Mouse (Mus musculus): ENCODE measurements around the gene Nsun5. TPM values are rescaled to one million over a fixed set of nuclear protein-coding genes. Genes with fewer than 3 reads are reported as not detected.

Nsun5 gene
- polyA plus RNA-seq, 2 experiments = 10.5 to 13.9 TPM

DNA sequence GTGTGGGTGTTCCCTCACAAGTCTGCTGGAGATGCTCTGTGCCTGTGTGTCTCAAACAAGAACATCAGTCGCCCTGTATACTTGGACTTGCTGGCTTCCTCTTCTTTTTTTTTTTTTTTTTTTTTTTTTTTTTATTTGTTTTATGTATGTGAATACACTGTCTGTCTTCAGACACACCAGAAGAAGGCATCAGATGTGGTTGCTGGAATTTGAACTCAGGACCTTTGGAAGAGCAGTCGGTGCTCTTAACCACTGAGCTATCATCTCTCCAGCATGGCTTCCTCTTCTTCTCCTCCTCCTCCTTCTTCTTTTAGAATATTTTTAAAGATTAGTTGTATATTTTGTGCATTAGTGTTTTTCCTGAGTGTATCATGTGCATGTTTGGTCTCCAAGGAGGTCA, 12.2 kb upstream of the Nsun5 start:
- DNase-seq (ENCODE audit: low read depth in 3 of 3, low spot score in 3 of 3) = no peak

DNA sequence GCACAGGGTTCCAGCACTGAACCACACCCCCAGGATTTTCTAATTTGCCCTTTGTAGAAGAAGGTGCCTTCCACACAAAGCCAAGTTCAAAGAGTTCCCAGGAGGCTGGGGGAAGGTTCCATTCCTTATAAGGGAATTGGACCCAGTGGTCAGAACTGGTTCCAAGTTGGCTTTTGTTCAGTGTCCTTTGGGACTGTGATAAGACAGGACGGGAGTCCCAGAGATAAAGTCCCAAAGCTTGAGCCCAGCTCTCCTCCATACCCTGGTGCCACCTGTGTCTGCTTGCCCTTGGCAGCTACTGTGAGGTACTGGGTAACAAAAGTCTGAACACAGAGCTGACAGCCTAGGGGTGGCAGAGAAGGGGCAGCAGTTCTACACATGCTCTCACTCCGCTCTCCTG, 10.0 kb upstream of the Nsun5 start:
- DNase-seq (ENCODE audit: low read depth in 3 of 3, low spot score in 3 of 3) = no peak
- no peak overlapping the region for H3K27ac ChIP-seq
- 63% methylated on average over 2 of the region's 2 CpGs for WGBS (ENCODE audit: insufficient replicate concordance)

More for the DNA sequence above, 12.2 kb upstream of the Nsun5 start:
- Histone ChIP-seq H3K27me3 (ENCODE audit: control insufficient read depth, insufficient read depth, low read length) (no peaks in the 10 kb centered on the region; the same call in 1 of the 2 replicates), H3K9ac (replicated peaks) (no peak overlapping the region), H3K4me2 (ENCODE audit: low read depth) (no peak overlapping the region), H3K4me3 (ENCODE audit: insufficient read depth in 1 of 2, low read depth in 2 of 2, low read length in 2 of 2) (no peak overlapping the region), H3K36me3 (replicated peaks; ENCODE audit: control insufficient read depth, insufficient read depth, low read depth) (no peaks in the 10 kb centered on the region), H3K4me1 (replicated peaks; ENCODE audit: control insufficient read depth in 2 of 2, insufficient read depth in 2 of 2, low read length in 1 of 2) (no peaks in the 10 kb centered on the region), H3K9me3 (ENCODE audit: control insufficient read depth, low read length) (no peaks in the 10 kb centered on the region), H3K27ac (no peak overlapping the region)
- TF ChIP-seq EP300 (IDR thresholded peaks at IDR 0.05; ENCODE audit: low read depth) (no peak), CTCF (IDR thresholded peaks at IDR 0.05; ENCODE audit: low read depth) (no peak)
- no peak for ATAC-seq (ENCODE audit: insufficient read depth)
- 54% methylated on average over 2 of the region's 2 CpGs for WGBS (ENCODE audit: insufficient replicate concordance)

DNA sequence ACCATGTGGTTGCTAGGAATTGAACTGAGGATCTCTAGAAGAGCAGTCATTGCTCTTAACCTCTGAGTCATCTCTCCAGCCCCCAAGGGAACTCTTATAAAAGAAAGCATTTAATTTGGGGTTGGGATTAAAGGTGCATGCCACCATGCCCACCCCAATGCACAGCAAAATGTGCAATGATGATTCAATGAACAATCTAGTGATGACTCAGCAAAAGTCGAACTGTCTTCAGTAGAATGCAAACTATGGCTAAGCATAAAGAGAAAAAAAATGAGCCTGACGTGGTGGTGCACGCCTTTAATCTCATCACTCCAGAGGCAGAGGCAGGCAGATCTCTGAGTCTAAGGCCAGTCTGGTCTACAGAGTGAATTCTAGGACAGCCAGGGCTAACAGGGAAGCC, 7.2 kb upstream of the Nsun5 start:
- DNase-seq (ENCODE audit: low read depth in 3 of 3, low spot score in 3 of 3) = no peak
- no peak overlapping the region for H3K27ac ChIP-seq
- no peak overlapping the region for H3K4me3 ChIP-seq (ENCODE audit: insufficient read depth in 1 of 2, low read depth in 2 of 2, low read length in 2 of 2)
- H3K36me3 ChIP-seq (replicated peaks; ENCODE audit: control insufficient read depth, insufficient read depth, low read depth) = no peaks in the 10 kb centered on the region
- 52% methylated on average over 3 of the region's 3 CpGs for WGBS (ENCODE audit: insufficient replicate concordance)
- no peak for ATAC-seq (ENCODE audit: insufficient read depth)
- TF ChIP-seq CTCF (IDR thresholded peaks at IDR 0.05; ENCODE audit: low read depth) (no peak), EP300 (IDR thresholded peaks at IDR 0.05; ENCODE audit: low read depth) (no peak)
- H3K9me3 ChIP-seq (ENCODE audit: control insufficient read depth, low read length) = no peaks in the 10 kb centered on the region
- no peaks in the 10 kb centered on the region for H3K4me1 ChIP-seq (replicated peaks; ENCODE audit: control insufficient read depth in 2 of 2, insufficient read depth in 2 of 2, low read length in 1 of 2)
- no peaks in the 10 kb centered on the region for H3K27me3 ChIP-seq (ENCODE audit: control insufficient read depth, insufficient read depth, low read length)
- H3K4me2 ChIP-seq (ENCODE audit: low read depth) = no peak overlapping the region
- no peak overlapping the region for H3K9ac ChIP-seq (replicated peaks)

More for the DNA sequence above, 10.0 kb upstream of the Nsun5 start:
- no peak overlapping the region for H3K4me2 ChIP-seq (ENCODE audit: low read depth)
- TF ChIP-seq EP300 (IDR thresholded peaks at IDR 0.05; ENCODE audit: low read depth) (no peak), CTCF (IDR thresholded peaks at IDR 0.05; ENCODE audit: low read depth) (no peak)
- no peaks in the 10 kb centered on the region for H3K9me3 ChIP-seq (ENCODE audit: control insufficient read depth, low read length)
- H3K27me3 ChIP-seq (ENCODE audit: control insufficient read depth, insufficient read depth, low read length) = no peaks in the 10 kb centered on the region; the same call in 1 of the 2 replicates
- no peak overlapping the region for H3K9ac ChIP-seq (replicated peaks)
- no peak overlapping the region for H3K4me3 ChIP-seq (ENCODE audit: insufficient read depth in 1 of 2, low read depth in 2 of 2, low read length in 2 of 2)
- no peaks in the 10 kb centered on the region for H3K36me3 ChIP-seq (replicated peaks; ENCODE audit: control insufficient read depth, insufficient read depth, low read depth)
- ATAC-seq (ENCODE audit: insufficient read depth) = no peak
- no peaks in the 10 kb centered on the region for H3K4me1 ChIP-seq (replicated peaks; ENCODE audit: control insufficient read depth in 2 of 2, insufficient read depth in 2 of 2, low read length in 1 of 2)

DNA sequence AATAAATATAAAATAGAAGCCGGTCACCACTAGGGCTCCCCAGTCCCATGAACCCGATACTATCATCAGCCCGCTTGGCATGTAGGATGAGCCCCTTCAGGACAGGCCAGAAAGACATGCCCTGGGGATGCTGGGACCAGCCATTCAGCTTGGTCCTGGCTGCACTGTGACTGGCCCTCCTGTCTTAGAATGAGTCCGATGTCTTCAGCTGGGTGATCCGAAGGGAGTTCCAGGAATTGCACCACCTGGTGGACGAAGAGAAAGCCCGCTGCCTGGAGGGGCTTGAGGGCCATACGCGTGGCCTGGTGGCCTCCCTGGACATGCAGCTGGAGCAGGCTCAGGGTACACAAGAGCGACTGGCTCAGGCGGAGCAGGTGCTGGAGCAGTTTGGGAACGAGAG, 6.2 kb upstream of the Nsun5 start:
- TF ChIP-seq CTCF (IDR thresholded peaks at IDR 0.05; ENCODE audit: low read depth) (peak; percentile 71), EP300 (IDR thresholded peaks at IDR 0.05; ENCODE audit: low read depth) (no peak)
- no peaks in the 10 kb centered on the region for H3K4me1 ChIP-seq (replicated peaks; ENCODE audit: control insufficient read depth in 2 of 2, insufficient read depth in 2 of 2, low read length in 1 of 2)
- no peak for ATAC-seq (ENCODE audit: insufficient read depth)
- no peak overlapping the region for H3K4me3 ChIP-seq (ENCODE audit: insufficient read depth in 1 of 2, low read depth in 2 of 2, low read length in 2 of 2)
- H3K9me3 ChIP-seq (ENCODE audit: control insufficient read depth, low read length) = no peaks in the 10 kb centered on the region
- H3K27ac ChIP-seq = no peak overlapping the region
- no peaks in the 10 kb centered on the region for H3K36me3 ChIP-seq (replicated peaks; ENCODE audit: control insufficient read depth, insufficient read depth, low read depth)
- H3K9ac ChIP-seq (replicated peaks) = no peak overlapping the region
- H3K4me2 ChIP-seq (ENCODE audit: low read depth) = no peak overlapping the region
- 27% methylated on average over 12 of the region's 12 CpGs for WGBS (ENCODE audit: insufficient replicate concordance)
- DNase-seq (ENCODE audit: low read depth in 3 of 3, low spot score in 3 of 3) = no peak
- H3K27me3 ChIP-seq (ENCODE audit: control insufficient read depth, insufficient read depth, low read length) = no peaks in the 10 kb centered on the region

DNA sequence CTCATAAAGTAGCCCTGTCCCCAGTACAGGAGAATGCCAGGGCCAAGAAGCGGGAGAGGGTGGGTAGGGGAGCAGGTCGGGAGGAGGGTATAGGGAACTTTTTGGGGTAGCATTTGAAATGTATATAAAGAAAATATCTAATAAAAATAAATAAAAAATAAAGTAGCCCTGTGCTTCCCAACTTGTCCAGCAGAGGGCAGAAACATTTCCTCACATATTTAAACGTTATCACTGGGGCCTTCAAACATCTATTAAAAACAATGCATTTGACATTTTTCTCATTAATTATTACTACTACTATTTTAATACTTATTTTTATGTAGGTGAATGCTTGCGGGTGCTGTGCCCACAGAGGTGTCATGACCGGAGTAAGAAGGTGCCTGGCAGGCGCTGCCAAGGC, 1.9 kb upstream of the Nsun5 start:
- WGBS (ENCODE audit: insufficient replicate concordance) = 48% methylated on average over 6 of the region's 6 CpGs
- Histone ChIP-seq H3K9me3 (ENCODE audit: control insufficient read depth, low read length) (no peaks in the 10 kb centered on the region), H3K9ac (replicated peaks) (no peak overlapping the region), H3K36me3 (replicated peaks; ENCODE audit: control insufficient read depth, insufficient read depth, low read depth) (no peaks in the 10 kb centered on the region), H3K4me3 (ENCODE audit: insufficient read depth in 1 of 2, low read depth in 2 of 2, low read length in 2 of 2) (no peak overlapping the region), H3K27me3 (ENCODE audit: control insufficient read depth, insufficient read depth, low read length) (no peaks in the 10 kb centered on the region), H3K4me1 (replicated peaks; ENCODE audit: control insufficient read depth in 2 of 2, insufficient read depth in 2 of 2, low read length in 1 of 2) (peaks cover 5 to 7% of the 10 kb centered on the region in 2 experiments; a peak in 3 of 4 replicates), H3K27ac (no peak overlapping the region), H3K4me2 (ENCODE audit: low read depth) (no peak overlapping the region)
- TF ChIP-seq EP300 (IDR thresholded peaks at IDR 0.05; ENCODE audit: low read depth) = no peak
- peak; percentile 47 for TF ChIP-seq CTCF (IDR thresholded peaks at IDR 0.05; ENCODE audit: low read depth)
- no peak for ATAC-seq (ENCODE audit: insufficient read depth)
- no peak for DNase-seq (ENCODE audit: low read depth in 3 of 3, low spot score in 3 of 3)
